Mouse (Mus musculus): ENCODE measurements around the gene Bloc1s5. TPM values are rescaled to one million over a fixed set of nuclear protein-coding genes. Genes with fewer than 3 reads are reported as not detected.

The Bloc1s5 gene
- polyA plus RNA-seq, 1 experiment from 2014 or later: 12.5 TPM

- H3K4me1 ChIP-seq (replicated peaks; ENCODE audit: control insufficient read depth, insufficient read depth): no peaks in the 10 kb centered on the region
- no peak overlapping the region for H3K27ac ChIP-seq (replicated peaks)
- ATAC-seq (ENCODE audit: low FRiP score, low TSS enrichment) (no peak), DNase-seq (ENCODE audit: low spot score) (no peak)
- no peaks in the 10 kb centered on the region for H3K9me3 ChIP-seq (ENCODE audit: control insufficient read depth, low read length)
- H3K27me3 ChIP-seq (ENCODE audit: control insufficient read depth, insufficient read depth, low read length): no peaks in the 10 kb centered on the region
- no peak overlapping the region for H3K4me3 ChIP-seq (ENCODE audit: low read depth, low read length)
- H3K36me3 ChIP-seq (ENCODE audit: control insufficient read depth, insufficient read depth, low read length): no peaks in the 10 kb centered on the region
- 82% methylated on average over 4 of the region's 4 CpGs for WGBS
- H3K9ac ChIP-seq (ENCODE audit: low read length): no peak overlapping the region
- TF ChIP-seq EP300 (optimal IDR thresholded peaks at IDR 0.05) (no peak), CTCF (IDR thresholded peaks at IDR 0.05; ENCODE audit: low read depth) (no peak)
- H3K4me2 ChIP-seq (replicated peaks; ENCODE audit: low read depth): no peak overlapping the region
These were observed 38.4 kb downstream of the Bloc1s5 start for GRCm38 (mm10) chr13:38596461-38596860.

DNA sequence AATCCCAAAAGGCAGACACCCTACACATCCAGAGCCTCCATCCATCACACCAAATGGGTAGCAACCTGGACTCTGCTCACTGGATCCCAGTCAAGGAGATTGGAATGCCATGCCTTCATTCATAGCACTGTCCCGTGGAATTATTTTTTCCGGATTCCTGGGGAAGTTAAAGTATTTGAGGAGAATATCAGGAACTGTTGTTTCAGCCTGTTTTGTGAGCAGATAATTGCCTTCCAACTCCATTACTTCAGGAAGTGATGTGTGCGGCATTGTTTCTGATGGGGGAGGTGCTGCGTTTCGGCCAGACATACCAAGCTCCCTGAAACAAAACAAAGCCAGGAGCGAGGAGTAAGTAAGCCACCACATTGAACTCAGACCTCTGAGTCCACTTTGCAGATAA, 41.8 kb downstream of the Bloc1s5 start:
- WGBS: 27% methylated on average over 6 of the region's 6 CpGs
- DNase-seq (ENCODE audit: low spot score) (no peak), ATAC-seq (ENCODE audit: low FRiP score, low TSS enrichment) (no peak)
- no peak overlapping the region for H3K27ac ChIP-seq (replicated peaks)
- no peaks in the 10 kb centered on the region for H3K27me3 ChIP-seq (ENCODE audit: control insufficient read depth, insufficient read depth, low read length)
- no peak for TF ChIP-seq EP300 (optimal IDR thresholded peaks at IDR 0.05)
- no peak for TF ChIP-seq CTCF (IDR thresholded peaks at IDR 0.05; ENCODE audit: low read depth)
- H3K4me2 ChIP-seq (replicated peaks; ENCODE audit: low read depth): no peak overlapping the region
- no peaks in the 10 kb centered on the region for H3K4me1 ChIP-seq (replicated peaks; ENCODE audit: control insufficient read depth, insufficient read depth)
- H3K9me3 ChIP-seq (ENCODE audit: control insufficient read depth, low read length): no peaks in the 10 kb centered on the region
- H3K36me3 ChIP-seq (ENCODE audit: control insufficient read depth, insufficient read depth, low read length): no peaks in the 10 kb centered on the region
- H3K4me3 ChIP-seq (ENCODE audit: low read depth, low read length): no peak overlapping the region
- H3K9ac ChIP-seq (ENCODE audit: low read length): no peak overlapping the region

GRCm38 (mm10) chr13:38587350-38587749, 47.6 kb downstream of the Bloc1s5 start:
- no peaks in the 10 kb centered on the region for H3K36me3 ChIP-seq (ENCODE audit: control insufficient read depth, insufficient read depth, low read length)
- no peaks in the 10 kb centered on the region for H3K27me3 ChIP-seq (ENCODE audit: control insufficient read depth, insufficient read depth, low read length)
- DNase-seq (ENCODE audit: low spot score): no peak
- TF ChIP-seq CTCF (IDR thresholded peaks at IDR 0.05; ENCODE audit: low read depth): no peak
- TF ChIP-seq EP300 (optimal IDR thresholded peaks at IDR 0.05): no peak
- ATAC-seq (ENCODE audit: low FRiP score, low TSS enrichment): no peak
- no peak overlapping the region for H3K4me2 ChIP-seq (replicated peaks; ENCODE audit: low read depth)
- WGBS: 91% methylated on average over 5 of the region's 5 CpGs
- H3K27ac ChIP-seq (replicated peaks): no peak overlapping the region
- no peak overlapping the region for H3K9ac ChIP-seq (ENCODE audit: low read length)
- no peaks in the 10 kb centered on the region for H3K4me1 ChIP-seq (replicated peaks; ENCODE audit: control insufficient read depth, insufficient read depth)
- H3K4me3 ChIP-seq (ENCODE audit: low read depth, low read length): no peak overlapping the region
- no peaks in the 10 kb centered on the region for H3K9me3 ChIP-seq (ENCODE audit: control insufficient read depth, low read length)

DNA sequence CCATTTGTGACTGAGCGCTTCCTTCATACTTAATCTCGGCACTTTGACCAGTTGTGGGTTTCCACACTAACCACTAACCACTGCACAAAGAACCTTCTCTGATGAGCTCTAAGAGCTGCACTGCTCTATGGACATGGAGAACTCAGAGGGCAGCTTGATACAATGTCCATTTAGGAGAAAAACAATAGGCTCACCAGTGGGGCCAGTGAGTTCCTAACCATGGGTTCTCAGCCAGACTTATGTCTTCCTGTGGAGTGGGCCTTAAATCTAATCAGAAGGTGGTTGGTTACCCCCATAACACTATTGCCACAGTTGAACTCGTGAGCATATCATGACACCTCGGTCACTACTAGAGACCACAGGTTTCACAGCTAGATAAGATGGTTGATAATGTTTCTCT, 48.5 kb downstream of the Bloc1s5 start:
- no peak for TF ChIP-seq CTCF (IDR thresholded peaks at IDR 0.05; ENCODE audit: low read depth)
- no peak for TF ChIP-seq EP300 (optimal IDR thresholded peaks at IDR 0.05)
- Histone ChIP-seq H3K27me3 (ENCODE audit: control insufficient read depth, insufficient read depth, low read length) (no peaks in the 10 kb centered on the region), H3K4me2 (replicated peaks; ENCODE audit: low read depth) (no peak overlapping the region), H3K9me3 (ENCODE audit: control insufficient read depth, low read length) (no peaks in the 10 kb centered on the region), H3K4me3 (ENCODE audit: low read depth, low read length) (no peak overlapping the region), H3K9ac (ENCODE audit: low read length) (no peak overlapping the region), H3K4me1 (replicated peaks; ENCODE audit: control insufficient read depth, insufficient read depth) (no peaks in the 10 kb centered on the region), H3K27ac (replicated peaks) (no peak overlapping the region), H3K36me3 (ENCODE audit: control insufficient read depth, insufficient read depth, low read length) (no peaks in the 10 kb centered on the region)
- no peak for DNase-seq (ENCODE audit: low spot score)
- 95% methylated on average over 4 of the region's 4 CpGs for WGBS
- ATAC-seq (ENCODE audit: low FRiP score, low TSS enrichment): no peak

GRCm38 (mm10) chr13:38582768-38583167, 52.1 kb downstream of the Bloc1s5 start:
- WGBS: 37% methylated on average over 3 of the region's 3 CpGs
- Histone ChIP-seq H3K9ac (ENCODE audit: low read length) (no peak overlapping the region), H3K4me1 (replicated peaks; ENCODE audit: control insufficient read depth, insufficient read depth) (no peaks in the 10 kb centered on the region), H3K4me2 (replicated peaks; ENCODE audit: low read depth) (no peak overlapping the region), H3K27ac (replicated peaks) (no peak overlapping the region), H3K27me3 (ENCODE audit: control insufficient read depth, insufficient read depth, low read length) (no peaks in the 10 kb centered on the region), H3K9me3 (ENCODE audit: control insufficient read depth, low read length) (no peaks in the 10 kb centered on the region), H3K4me3 (ENCODE audit: low read depth, low read length) (no peak overlapping the region), H3K36me3 (ENCODE audit: control insufficient read depth, insufficient read depth, low read length) (no peaks in the 10 kb centered on the region)
- TF ChIP-seq EP300 (optimal IDR thresholded peaks at IDR 0.05) (no peak), CTCF (IDR thresholded peaks at IDR 0.05; ENCODE audit: low read depth) (no peak)
- ATAC-seq (ENCODE audit: low FRiP score, low TSS enrichment) (no peak), DNase-seq (ENCODE audit: low spot score) (no peak)

- WGBS: 42% methylated on average over 11 of the region's 11 CpGs
- H3K27me3 ChIP-seq (ENCODE audit: control insufficient read depth, insufficient read depth, low read length): no peaks in the 10 kb centered on the region
- ATAC-seq (ENCODE audit: low FRiP score, low TSS enrichment): peak; percentile 84
- H3K36me3 ChIP-seq (ENCODE audit: control insufficient read depth, insufficient read depth, low read length): no peaks in the 10 kb centered on the region
- TF ChIP-seq EP300 (optimal IDR thresholded peaks at IDR 0.05) (no peak), CTCF (IDR thresholded peaks at IDR 0.05; ENCODE audit: low read depth) (peak; percentile 79)
- H3K4me3 ChIP-seq (ENCODE audit: low read depth, low read length): no peak overlapping the region
- no peak overlapping the region for H3K27ac ChIP-seq (replicated peaks)
- peak; percentile 71 for DNase-seq (ENCODE audit: low spot score)
- H3K4me2 ChIP-seq (replicated peaks; ENCODE audit: low read depth): no peak overlapping the region
- no peaks in the 10 kb centered on the region for H3K9me3 ChIP-seq (ENCODE audit: control insufficient read depth, low read length)
- H3K9ac ChIP-seq (ENCODE audit: low read length): no peak overlapping the region
- H3K4me1 ChIP-seq (replicated peaks; ENCODE audit: control insufficient read depth, insufficient read depth): no peaks in the 10 kb centered on the region
These were observed 54.1 kb downstream of the Bloc1s5 start for GRCm38 (mm10) chr13:38580601-38581457.

Measured in stomach, postnatal 0 days (tissue).